Mouse (Mus musculus) forebrain, postnatal 0 days (tissue): ENCODE measurements around the gene Fbxo47. TPM values are rescaled to one million over a fixed set of nuclear protein-coding genes. Genes with fewer than 3 reads are reported as not detected.

ENCODE experiments used
- ATAC-seq: fragments of 200-750 bp; cut with Nextera tagmentation; 2 replicates; pipeline ENCODE4 v1.8.0; 2017; ENCODE audit warnings: mild to moderate bottlenecking, moderate library complexity
- DNase-seq: peaks from one replicate; pipeline ENCODE4 v3.0.0-alpha.2; 2015
- H3K27ac ChIP-seq: fragments of 300-500 bp; sonication (generic); 2 replicates; pipeline ENCODE4 v1.5.1; 2014; ENCODE audit warnings: low read depth, mild to moderate bottlenecking, antibody characterized with exemption, low read length, moderate library complexity, mixed read lengths
- H3K27me3 ChIP-seq: fragments of 300-500 bp; sonication (generic); 2 replicates; pipeline ENCODE4 v1.6.1; 2014; ENCODE audit warnings: mild to moderate bottlenecking, low read length, mixed read lengths; ENCODE audit not compliant: insufficient read depth
- H3K36me3 ChIP-seq: fragments of 300-500 bp; sonication (generic); 2 replicates; pipeline ENCODE4 v1.6.1; 2014; ENCODE audit warnings: mild to moderate bottlenecking, moderate library complexity; ENCODE audit not compliant: insufficient read depth
- H3K4me1 ChIP-seq: fragments of 300-500 bp; sonication (generic); 2 replicates; pipeline ENCODE4 v1.6.1; 2014; ENCODE audit warnings: antibody characterized with exemption; ENCODE audit not compliant: insufficient read depth
- H3K4me2 ChIP-seq: fragments of 300-500 bp; sonication (generic); 2 replicates; pipeline ENCODE4 v1.6.1; 2014; ENCODE audit warnings: low read depth, mild to moderate bottlenecking, moderate library complexity
- H3K4me3 ChIP-seq: fragments of 300-500 bp; sonication (generic); 2 replicates; pipeline ENCODE4 v1.5.1; 2014; ENCODE audit warnings: low read depth, low read length, mixed read lengths
- H3K9ac ChIP-seq: fragments of 300-500 bp; sonication (generic); 2 replicates; pipeline ENCODE4 v1.6.1; 2014; ENCODE audit warnings: mild to moderate bottlenecking
- H3K9me3 ChIP-seq: fragments of 300-500 bp; sonication (generic); 2 replicates; pipeline ENCODE4 v1.6.1; 2016; ENCODE audit warnings: low read length
- CTCF ChIP-seq: sonication (generic); IDR thresholded peaks from 2 replicates; pipeline ENCODE4 v1.5.1; 2016; ENCODE audit warnings: antibody characterized with exemption, control low read depth, low read depth
- WGBS: fragments of 180-500 bp; shearing (Covaris S2); extraction: QIAGEN DNeasy Blood & Tissue Kit; methylation state at CpG from one replicate; pipeline ENCODE4 v1.1.7; 2014; 5-methylcytosine and 5-hydroxymethylcytosine counted together
- polyA plus RNA-seq: library from polyadenylated mRNA; unstranded; fragments of >200 nt; fragmentation: Nextera tagmentation; extraction: Ambion mirVana; gene quantifications from 2 replicates; pipeline ENCODE4 v1.2.1, GENCODE M21; 2015
- total RNA-seq: library from RNA; depleted of rRNA; stranded (reverse); fragments of >200 nt; gene quantifications from 2 replicates; pipeline ENCODE4 v1.2.3, GENCODE M21; 2014

Fbxo47 gene
- total and polyA plus RNA-seq, 2 experiments from 2014 or later: 0.58 to 1.3 TPM

DNA sequence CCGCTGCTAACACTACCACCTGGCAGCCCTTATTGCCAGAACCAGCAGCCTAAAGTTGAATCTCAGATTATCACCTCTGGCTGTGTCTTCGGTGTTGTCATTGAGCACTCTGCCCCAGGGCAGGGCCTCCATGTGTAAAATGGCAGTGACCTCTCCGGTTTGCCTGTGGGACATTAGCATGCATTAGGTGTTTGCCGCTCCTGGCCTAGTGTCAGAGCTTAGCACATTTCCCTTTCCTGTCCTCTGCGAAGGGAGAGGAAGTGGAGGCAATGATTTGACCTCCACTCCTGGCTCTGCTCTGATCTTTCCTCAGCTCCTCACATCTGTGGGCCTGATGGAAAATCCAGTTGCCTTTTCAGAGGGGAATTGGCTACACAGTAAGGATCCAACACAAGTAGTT, 64.0 kb downstream of the Fbxo47 start:
- Histone ChIP-seq H3K27ac (no peak overlapping the region), H3K9me3 (no peaks in the 10 kb centered on the region), H3K36me3 (peaks cover 56% of the 10 kb centered on the region), H3K4me1 (no peaks in the 10 kb centered on the region), H3K27me3 (no peaks in the 10 kb centered on the region), H3K4me3 (no peak overlapping the region), H3K9ac (no peak overlapping the region), H3K4me2 (no peak overlapping the region)
- DNase-seq (no peak), ATAC-seq (no peak)
- 85% methylated on average over 5 of the region's 5 CpGs for WGBS
- no peak for TF ChIP-seq CTCF

DNA sequence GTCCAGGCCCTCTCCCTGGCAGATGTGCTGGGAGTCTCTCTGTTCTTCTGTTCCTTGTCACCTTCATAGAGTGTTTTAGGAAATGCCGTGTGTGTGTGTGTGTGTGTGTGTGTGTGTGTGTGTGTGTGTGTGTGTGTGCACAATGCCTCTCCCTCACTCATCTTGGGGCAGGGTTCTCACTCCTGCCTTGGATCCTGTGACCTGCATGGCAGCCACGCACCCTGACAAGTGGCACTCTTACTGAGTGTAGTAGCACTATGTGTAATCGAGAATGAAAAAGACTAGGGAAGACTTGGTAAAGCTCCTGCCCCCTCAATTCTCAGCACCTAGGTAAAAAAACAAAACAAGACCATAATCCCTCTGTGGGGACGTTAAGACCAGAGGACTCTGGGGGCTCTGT, 64.9 kb downstream of the Fbxo47 start:
- ATAC-seq (no peak; the same call in 1 of the 2 replicates), DNase-seq (no peak)
- H3K4me1 ChIP-seq: no peaks in the 10 kb centered on the region
- H3K36me3 ChIP-seq: peaks cover 54% of the 10 kb centered on the region
- H3K4me2 ChIP-seq: no peak overlapping the region
- 40% methylated on average over 4 of the region's 4 CpGs for WGBS
- H3K9ac ChIP-seq: no peak overlapping the region
- peak overlapping the region; percentile 62 for H3K27ac ChIP-seq
- no peaks in the 10 kb centered on the region for H3K27me3 ChIP-seq
- H3K4me3 ChIP-seq: no peak overlapping the region
- no peak for TF ChIP-seq CTCF
- no peaks in the 10 kb centered on the region for H3K9me3 ChIP-seq

DNA sequence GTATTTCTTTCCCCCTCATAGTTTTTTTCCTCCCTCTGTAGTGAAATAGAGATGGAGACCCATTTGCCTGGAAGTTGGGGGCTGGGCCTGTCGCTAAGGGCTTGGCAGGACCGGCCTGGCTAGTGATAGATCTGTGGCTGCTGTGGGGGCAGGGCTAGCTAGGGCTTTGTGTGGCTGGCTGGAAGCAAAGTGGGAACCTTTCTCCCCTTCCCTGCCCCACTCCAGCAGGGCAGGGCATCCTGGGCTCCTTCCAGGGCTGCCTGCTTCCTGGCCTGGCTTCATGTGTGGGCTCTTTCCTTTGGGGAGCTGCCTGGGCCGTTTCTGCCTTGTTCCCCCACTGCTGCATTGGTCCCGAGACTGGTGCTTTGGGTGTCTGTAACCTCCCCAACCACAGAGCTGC, 65.4 kb downstream of the Fbxo47 start:
- ATAC-seq (peak; percentile 93), DNase-seq (peak; percentile 60)
- TF ChIP-seq CTCF: no peak
- peak overlapping the region; percentile 62 for H3K27ac ChIP-seq
- peaks cover 1% of the 10 kb centered on the region; the same call in 1 of the 2 replicates for H3K4me1 ChIP-seq
- WGBS: 8% methylated on average over 4 of the region's 4 CpGs
- no peak overlapping the region for H3K4me3 ChIP-seq
- H3K36me3 ChIP-seq: peaks cover 53% of the 10 kb centered on the region
- no peak overlapping the region for H3K9ac ChIP-seq
- no peaks in the 10 kb centered on the region for H3K9me3 ChIP-seq
- no peak overlapping the region for H3K4me2 ChIP-seq
- no peaks in the 10 kb centered on the region for H3K27me3 ChIP-seq

DNA sequence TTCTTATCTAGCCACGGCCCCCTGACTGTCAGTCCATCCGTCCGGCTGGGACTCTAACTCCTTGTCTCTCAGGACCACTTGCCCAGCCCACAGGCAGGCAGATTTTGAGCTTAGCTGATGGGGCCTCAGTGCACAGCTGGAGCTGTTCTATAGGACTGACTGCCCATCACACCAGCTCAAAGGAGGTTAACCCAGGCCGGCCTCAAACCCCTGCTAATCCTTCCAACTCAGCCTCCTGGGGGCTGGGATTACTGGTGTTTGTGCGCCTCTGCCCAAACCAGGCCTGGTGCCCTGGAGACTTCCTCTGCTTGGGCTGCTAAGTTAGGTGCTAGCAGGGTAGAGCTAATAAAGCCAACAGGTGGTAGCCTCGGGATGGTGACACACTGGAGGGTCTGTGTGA, 66.0 kb downstream of the Fbxo47 start:
- no peaks in the 10 kb centered on the region for H3K9me3 ChIP-seq
- no peak for DNase-seq
- H3K4me2 ChIP-seq: no peak overlapping the region
- no peak for TF ChIP-seq CTCF
- peaks cover 7% of the 10 kb centered on the region for H3K4me1 ChIP-seq
- H3K4me3 ChIP-seq: no peak overlapping the region
- WGBS: 33% methylated on average over 6 of the region's 6 CpGs
- H3K27me3 ChIP-seq: no peaks in the 10 kb centered on the region
- H3K36me3 ChIP-seq: peaks cover 50% of the 10 kb centered on the region
- 0 out of 2 replicates have a peak overlapping the region, but pooled peaks have one; percentile 62 for H3K27ac ChIP-seq
- ATAC-seq: no peak
- no peak overlapping the region for H3K9ac ChIP-seq

DNA sequence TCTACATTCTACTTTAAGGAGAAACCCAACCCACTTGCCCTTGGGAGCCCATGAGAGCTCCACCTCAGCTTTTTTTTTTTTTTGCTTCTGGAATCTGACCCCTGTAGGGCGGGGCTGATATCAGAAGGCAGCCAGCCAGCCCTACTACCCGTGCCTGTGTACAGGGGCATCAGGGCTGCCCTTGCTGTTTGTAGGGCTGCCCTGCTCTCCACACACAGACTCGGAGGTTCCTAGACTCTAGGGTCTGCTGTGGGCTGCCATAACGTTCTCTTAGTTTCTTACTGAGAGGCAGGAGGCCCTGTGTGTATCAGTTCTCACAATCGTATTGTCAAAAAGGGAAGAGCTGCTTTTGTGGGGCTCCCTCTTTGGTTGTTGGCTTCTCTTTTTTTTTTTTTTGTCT, 66.6 kb downstream of the Fbxo47 start:
- no peaks in the 10 kb centered on the region for H3K27me3 ChIP-seq
- no peaks in the 10 kb centered on the region for H3K9me3 ChIP-seq
- DNase-seq (no peak), ATAC-seq (no peak)
- H3K36me3 ChIP-seq: peaks cover 43% of the 10 kb centered on the region
- TF ChIP-seq CTCF: no peak
- peaks cover 12% of the 10 kb centered on the region for H3K4me1 ChIP-seq
- H3K4me3 ChIP-seq: no peak overlapping the region
- H3K4me2 ChIP-seq: no peak overlapping the region
- H3K9ac ChIP-seq: no peak overlapping the region
- WGBS: 46% methylated on average over 5 of the region's 5 CpGs
- no peak overlapping the region for H3K27ac ChIP-seq

DNA sequence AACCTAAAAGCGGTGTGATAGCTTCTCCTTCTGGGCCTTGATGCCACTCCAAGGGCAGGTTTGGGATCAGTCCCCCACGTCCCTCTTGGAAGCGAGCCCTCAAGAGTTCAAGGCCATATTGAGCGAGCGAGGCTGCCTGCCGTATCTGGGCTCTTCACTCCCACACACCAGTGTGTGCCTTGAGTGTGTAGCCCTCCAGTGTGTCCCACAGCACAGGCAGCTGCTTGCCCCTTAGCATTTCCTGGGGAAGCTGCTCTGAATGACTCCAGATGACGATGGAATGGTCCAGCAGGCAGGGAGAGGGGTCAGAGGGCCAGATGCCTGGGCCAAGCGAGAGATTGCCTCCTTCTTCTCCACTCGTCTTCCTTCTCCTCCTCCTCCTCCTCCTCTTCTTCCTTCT, 67.0 kb downstream of the Fbxo47 start:
- Histone ChIP-seq H3K27ac (no peak overlapping the region), H3K4me1 (peaks cover 16% of the 10 kb centered on the region), H3K27me3 (no peaks in the 10 kb centered on the region), H3K4me3 (no peak overlapping the region), H3K9me3 (no peaks in the 10 kb centered on the region), H3K36me3 (peaks cover 41% of the 10 kb centered on the region), H3K9ac (no peak overlapping the region), H3K4me2 (no peak overlapping the region)
- no peak for DNase-seq
- TF ChIP-seq CTCF: no peak
- ATAC-seq: no peak
- WGBS: 76% methylated on average over 9 of the region's 9 CpGs

DNA sequence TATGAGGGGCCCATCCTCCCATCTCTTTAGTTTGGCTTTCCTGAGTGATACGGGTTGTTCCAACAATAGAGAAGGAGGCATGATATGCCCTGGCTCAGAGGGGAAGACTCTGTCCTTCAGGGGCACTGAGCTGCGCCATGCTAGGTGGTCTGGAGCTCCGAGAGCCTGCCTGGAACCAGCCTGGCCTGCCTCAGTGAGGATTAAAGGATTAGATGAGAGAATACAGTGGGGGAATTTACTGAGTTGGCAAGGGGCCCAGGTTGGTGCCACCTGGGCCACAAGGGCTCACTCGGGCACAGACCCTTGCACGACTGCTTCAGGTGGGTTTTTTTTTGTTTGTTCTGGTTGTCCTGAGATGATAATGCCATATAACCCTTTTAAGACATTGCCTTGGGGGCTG, 67.8 kb downstream of the Fbxo47 start:
- Histone ChIP-seq H3K36me3 (peaks cover 37% of the 10 kb centered on the region), H3K27ac (no peak overlapping the region), H3K9ac (no peak overlapping the region), H3K4me2 (no peak overlapping the region), H3K4me1 (peaks cover 22% of the 10 kb centered on the region), H3K27me3 (no peaks in the 10 kb centered on the region), H3K9me3 (no peaks in the 10 kb centered on the region), H3K4me3 (no peak overlapping the region)
- DNase-seq (no peak), ATAC-seq (no peak)
- no peak for TF ChIP-seq CTCF
- WGBS: 40% methylated on average over 5 of the region's 5 CpGs

DNA sequence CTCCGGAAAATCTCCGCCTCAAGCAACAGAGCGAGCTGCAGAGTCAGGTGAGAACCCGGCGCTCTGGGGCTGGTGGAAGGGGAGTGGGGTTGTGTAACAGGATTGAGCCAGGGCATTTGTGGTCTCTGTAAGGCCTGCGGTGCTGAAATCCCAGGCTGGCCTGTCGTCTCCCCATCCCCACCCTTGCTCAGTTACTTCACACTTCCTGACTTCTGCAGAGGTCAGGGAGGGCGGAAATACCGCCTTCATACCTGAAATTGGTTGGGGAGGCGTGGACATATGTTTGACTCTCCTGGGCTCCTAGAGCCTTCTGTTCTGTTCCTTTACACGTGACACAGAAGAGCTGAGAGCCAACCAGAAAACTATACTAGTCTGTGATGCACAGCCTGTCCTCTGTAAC, 68.2 kb downstream of the Fbxo47 start:
- Histone ChIP-seq H3K4me1 (peaks cover 22% of the 10 kb centered on the region), H3K27me3 (no peaks in the 10 kb centered on the region), H3K9me3 (no peaks in the 10 kb centered on the region), H3K4me2 (no peak overlapping the region), H3K9ac (no peak overlapping the region), H3K27ac (no peak overlapping the region), H3K4me3 (no peak overlapping the region), H3K36me3 (peaks cover 34% of the 10 kb centered on the region)
- WGBS: 78% methylated on average over 11 of the region's 11 CpGs
- DNase-seq: no peak
- ATAC-seq: no peak
- no peak for TF ChIP-seq CTCF
